Mouse (Mus musculus): ENCODE measurements at regions not wholly inside any gene's neighbourhood (a gene's known extent, or its start where the extent isn't known, plus 50 kb on each side); places are given as distances from the start of the nearest gene placed in this dataset.

DNA sequence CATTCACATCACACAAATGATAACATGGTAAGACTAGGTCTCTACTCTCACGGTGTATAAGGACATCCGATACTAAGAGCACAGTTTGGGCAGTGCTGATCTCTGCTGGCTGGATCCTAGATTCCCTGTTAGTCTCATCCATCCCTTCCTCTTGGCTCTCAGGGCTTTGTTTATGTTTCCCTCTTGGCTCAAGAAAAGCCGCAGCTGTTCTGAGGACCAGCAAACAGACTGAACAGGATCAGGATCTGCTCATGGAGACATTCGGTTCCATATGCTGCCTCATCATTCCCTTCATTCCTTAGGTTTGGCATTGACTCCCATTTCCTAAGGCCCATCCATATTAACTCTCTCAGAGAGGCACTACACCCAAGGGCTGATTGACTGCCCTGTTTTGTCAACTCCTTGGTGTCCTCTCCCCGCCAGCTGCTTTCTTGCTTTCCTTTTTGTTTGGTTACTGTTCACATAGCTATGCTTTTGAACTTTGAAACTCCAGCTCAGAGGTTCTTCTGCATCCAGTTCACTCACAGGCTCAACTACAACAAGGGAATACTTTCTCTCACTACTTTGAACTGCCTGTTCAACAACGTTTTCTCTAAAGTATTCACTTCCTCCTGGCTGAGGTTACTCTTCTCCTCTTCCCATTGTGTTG is 623.2 kb downstream of the Bckdhb start:
- TF ChIP-seq CTCF (IDR thresholded peaks at IDR 0.05; ENCODE audit: low read depth), result no peak
- WGBS, result 39% methylated on average over 6 of the region's 6 CpGs
- no peaks in the 10 kb centered on the region for H3K27me3 ChIP-seq (ENCODE audit: insufficient read depth, low read length)
- DNase-seq (peak; percentile 88), ATAC-seq (ENCODE audit: insufficient read depth) (peak; percentile 97)
- H3K4me1 ChIP-seq (ENCODE audit: insufficient read depth), result no peaks in the 10 kb centered on the region
- no peak overlapping the region for H3K9ac ChIP-seq
- H3K36me3 ChIP-seq (ENCODE audit: insufficient read depth), result no peaks in the 10 kb centered on the region
- H3K9me3 ChIP-seq (ENCODE audit: low read depth, low read length), result no peaks in the 10 kb centered on the region
- H3K27ac ChIP-seq (ENCODE audit: low read depth), result peak overlapping the region; percentile 49; the same call in 1 of the 2 replicates
- no peak overlapping the region for H3K4me3 ChIP-seq (ENCODE audit: low read depth, low read length)
- no peak overlapping the region for H3K4me2 ChIP-seq

DNA sequence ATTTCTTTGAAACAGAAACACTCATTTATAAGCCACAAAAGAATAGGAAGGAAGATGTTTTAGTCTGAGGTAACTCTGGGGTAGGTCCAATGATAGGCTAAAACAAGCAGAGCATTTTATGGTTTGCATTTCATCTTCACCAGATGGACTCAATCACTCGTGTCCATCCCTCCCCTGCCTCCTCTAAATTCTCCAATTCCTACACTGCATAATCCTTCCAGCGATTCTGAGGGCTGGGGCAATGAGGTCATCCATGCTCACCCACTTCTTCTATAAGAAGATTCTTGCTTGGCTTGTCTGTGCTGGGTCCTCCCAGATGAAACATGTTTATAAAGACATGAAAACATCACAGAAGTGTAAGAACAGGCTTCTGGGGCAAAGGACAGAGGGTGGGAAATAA is 630.3 kb downstream of the Bckdhb start:
- H3K27me3 ChIP-seq (ENCODE audit: insufficient read depth, low read length), result no peaks in the 10 kb centered on the region
- H3K4me2 ChIP-seq, result no peak overlapping the region
- ATAC-seq (ENCODE audit: insufficient read depth) (no peak), DNase-seq (peak; percentile 5)
- H3K9ac ChIP-seq, result no peak overlapping the region
- H3K4me1 ChIP-seq (ENCODE audit: insufficient read depth), result no peaks in the 10 kb centered on the region
- H3K27ac ChIP-seq (ENCODE audit: low read depth), result no peak overlapping the region
- 17% methylated on average over 2 of the region's 2 CpGs for WGBS
- no peaks in the 10 kb centered on the region for H3K36me3 ChIP-seq (ENCODE audit: insufficient read depth)
- no peaks in the 10 kb centered on the region for H3K9me3 ChIP-seq (ENCODE audit: low read depth, low read length)
- TF ChIP-seq CTCF (IDR thresholded peaks at IDR 0.05; ENCODE audit: low read depth), result no peak
- no peak overlapping the region for H3K4me3 ChIP-seq (ENCODE audit: low read depth, low read length)

DNA sequence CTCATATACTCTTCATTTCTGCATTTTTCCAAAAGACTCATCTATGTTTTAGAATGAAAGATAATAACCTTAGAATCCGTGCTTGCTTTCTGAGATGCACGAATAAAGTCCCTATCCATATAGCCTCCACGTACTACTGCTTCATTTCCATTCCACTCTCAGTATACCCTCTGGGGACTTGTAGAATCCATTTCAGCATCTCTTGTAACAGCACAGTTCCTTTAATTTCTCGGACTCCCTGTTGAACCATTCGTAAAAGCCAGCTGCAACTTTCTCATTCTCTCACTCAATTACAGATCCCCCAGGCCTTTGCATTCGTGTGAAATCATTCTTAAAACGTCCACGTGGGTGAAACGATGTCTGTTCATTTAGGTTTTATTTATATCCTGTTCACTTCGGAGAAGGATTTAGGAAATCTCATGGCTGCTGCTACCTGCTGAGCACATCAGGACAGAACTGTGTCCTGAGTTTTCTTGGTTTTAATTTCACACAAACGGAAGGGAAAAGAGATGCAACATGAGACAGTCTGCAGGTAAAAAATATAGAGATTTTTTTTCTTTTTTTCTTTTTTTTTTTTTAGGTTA is 631.4 kb downstream of the Bckdhb start:
- no peaks in the 10 kb centered on the region for H3K9me3 ChIP-seq (ENCODE audit: low read depth, low read length)
- no peaks in the 10 kb centered on the region for H3K36me3 ChIP-seq (ENCODE audit: insufficient read depth)
- H3K27ac ChIP-seq (ENCODE audit: low read depth), result no peak overlapping the region
- H3K9ac ChIP-seq, result no peak overlapping the region
- ATAC-seq (ENCODE audit: insufficient read depth) (no peak), DNase-seq (no peak)
- WGBS, result 68% methylated on average over 11 of the region's 11 CpGs
- no peak overlapping the region for H3K4me2 ChIP-seq
- no peak overlapping the region for H3K4me3 ChIP-seq (ENCODE audit: low read depth, low read length)
- H3K4me1 ChIP-seq (ENCODE audit: insufficient read depth), result no peaks in the 10 kb centered on the region
- no peaks in the 10 kb centered on the region for H3K27me3 ChIP-seq (ENCODE audit: insufficient read depth, low read length)
- TF ChIP-seq CTCF (IDR thresholded peaks at IDR 0.05; ENCODE audit: low read depth), result no peak

DNA sequence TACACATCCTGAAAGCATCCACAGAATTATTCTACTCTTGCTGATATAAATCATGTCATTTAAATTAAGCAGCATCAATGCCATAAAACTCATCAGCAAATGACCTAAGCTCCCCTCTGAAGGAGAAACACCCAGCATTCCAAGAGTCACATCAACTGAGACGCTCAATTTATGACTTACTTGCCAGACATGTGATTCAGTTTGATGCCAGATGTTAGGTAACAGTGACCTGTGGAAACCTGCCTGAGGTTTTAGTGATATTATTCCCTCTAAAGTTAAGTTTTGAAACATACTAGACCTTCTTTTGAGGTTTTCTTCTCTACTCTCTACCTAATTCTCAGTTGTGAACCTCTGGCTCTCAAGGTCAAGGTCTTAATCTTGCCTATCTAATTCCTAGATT is 633.4 kb downstream of the Bckdhb start:
- Histone ChIP-seq H3K9ac (no peak overlapping the region), H3K36me3 (ENCODE audit: insufficient read depth) (no peaks in the 10 kb centered on the region), H3K4me3 (ENCODE audit: low read depth, low read length) (no peak overlapping the region), H3K27ac (ENCODE audit: low read depth) (no peak overlapping the region), H3K4me2 (no peak overlapping the region), H3K27me3 (ENCODE audit: insufficient read depth, low read length) (no peaks in the 10 kb centered on the region), H3K9me3 (ENCODE audit: low read depth, low read length) (no peaks in the 10 kb centered on the region), H3K4me1 (ENCODE audit: insufficient read depth) (no peaks in the 10 kb centered on the region)
- no peak for ATAC-seq (ENCODE audit: insufficient read depth)
- WGBS, result 78% methylated on average over 1 of the region's 1 CpGs
- no peak for DNase-seq
- no peak for TF ChIP-seq CTCF (IDR thresholded peaks at IDR 0.05; ENCODE audit: low read depth)

DNA sequence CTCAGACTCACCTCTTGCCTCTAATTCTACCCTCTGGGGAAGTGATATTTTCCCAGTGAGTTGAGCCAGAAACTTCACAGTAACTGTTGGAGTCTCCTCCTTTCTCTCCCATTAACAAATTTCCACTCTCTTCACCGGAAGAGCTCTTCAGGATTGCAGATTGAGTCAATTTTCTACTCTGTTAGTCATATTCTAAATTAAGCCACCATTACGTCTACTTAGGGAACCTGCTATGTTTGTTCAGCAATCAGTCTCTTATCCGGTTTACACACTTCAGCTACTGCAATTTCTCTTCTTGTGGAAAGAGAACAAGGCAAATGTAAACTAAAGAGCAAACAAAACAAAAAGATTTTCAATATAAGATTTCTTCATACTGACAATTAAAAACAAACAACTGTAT is 644.6 kb downstream of the Bckdhb start:
- Histone ChIP-seq H3K9me3 (ENCODE audit: low read depth, low read length) (no peaks in the 10 kb centered on the region), H3K4me3 (ENCODE audit: low read depth, low read length) (no peak overlapping the region), H3K27me3 (ENCODE audit: insufficient read depth, low read length) (no peaks in the 10 kb centered on the region), H3K4me1 (ENCODE audit: insufficient read depth) (no peaks in the 10 kb centered on the region), H3K4me2 (no peak overlapping the region), H3K9ac (no peak overlapping the region), H3K27ac (ENCODE audit: low read depth) (no peak overlapping the region), H3K36me3 (ENCODE audit: insufficient read depth) (no peaks in the 10 kb centered on the region)
- WGBS, result 45% methylated on average over 3 of the region's 3 CpGs
- DNase-seq (peak; percentile 28), ATAC-seq (ENCODE audit: insufficient read depth) (no peak)
- no peak for TF ChIP-seq CTCF (IDR thresholded peaks at IDR 0.05; ENCODE audit: low read depth)

DNA sequence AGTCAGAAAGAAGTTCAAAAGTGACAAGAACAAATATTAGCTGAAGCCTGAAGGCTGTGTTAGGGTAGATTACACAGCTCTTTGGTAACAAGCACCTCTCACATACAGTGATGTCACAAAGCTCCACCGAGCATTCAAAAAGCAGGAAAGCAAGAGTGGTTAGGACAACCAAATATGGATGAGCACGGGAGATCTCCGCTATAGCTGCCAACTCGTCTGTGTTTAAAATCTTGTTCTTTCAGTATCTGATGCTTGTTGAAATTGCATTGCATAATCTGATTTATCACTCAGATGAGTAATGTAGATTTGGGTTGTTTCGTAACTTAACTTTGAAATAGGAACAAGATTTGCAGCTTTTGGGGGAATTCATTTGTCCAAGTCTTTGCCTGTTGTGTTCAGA is 652.8 kb downstream of the Bckdhb start:
- H3K4me3 ChIP-seq (ENCODE audit: low read depth, low read length), result no peak overlapping the region
- no peak for TF ChIP-seq CTCF (IDR thresholded peaks at IDR 0.05; ENCODE audit: low read depth)
- DNase-seq, result peak; percentile 5
- H3K36me3 ChIP-seq (ENCODE audit: insufficient read depth), result no peaks in the 10 kb centered on the region
- H3K4me2 ChIP-seq, result no peak overlapping the region
- H3K27ac ChIP-seq (ENCODE audit: low read depth), result no peak overlapping the region
- 48% methylated on average over 5 of the region's 5 CpGs for WGBS
- no peaks in the 10 kb centered on the region for H3K27me3 ChIP-seq (ENCODE audit: insufficient read depth, low read length)
- H3K4me1 ChIP-seq (ENCODE audit: insufficient read depth), result no peaks in the 10 kb centered on the region
- ATAC-seq (ENCODE audit: insufficient read depth), result no peak
- no peaks in the 10 kb centered on the region for H3K9me3 ChIP-seq (ENCODE audit: low read depth, low read length)
- no peak overlapping the region for H3K9ac ChIP-seq

DNA sequence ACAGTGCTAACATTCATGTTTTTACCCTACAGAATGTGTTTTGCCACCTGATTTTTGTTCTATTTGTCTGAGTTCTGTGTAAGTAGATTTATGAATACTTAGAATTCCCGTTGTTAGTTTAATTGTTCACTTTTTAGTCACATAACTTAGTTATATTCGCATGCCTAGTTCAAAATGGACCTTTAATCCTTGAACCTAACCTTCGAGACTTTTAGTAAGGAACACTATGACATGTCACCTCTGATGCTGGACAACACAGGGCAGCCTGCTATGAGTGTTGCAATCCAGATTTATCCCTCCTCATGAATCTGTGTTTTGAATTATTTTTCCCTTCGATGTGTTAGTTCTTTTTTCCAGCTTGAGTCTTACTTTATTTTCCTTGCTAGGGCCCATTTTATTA is 662.8 kb downstream of the Bckdhb start:
- ATAC-seq (ENCODE audit: insufficient read depth) (no peak), DNase-seq (no peak)
- Histone ChIP-seq H3K4me1 (ENCODE audit: insufficient read depth) (no peaks in the 10 kb centered on the region), H3K36me3 (ENCODE audit: insufficient read depth) (no peaks in the 10 kb centered on the region), H3K27ac (ENCODE audit: low read depth) (no peak overlapping the region), H3K9me3 (ENCODE audit: low read depth, low read length) (no peaks in the 10 kb centered on the region), H3K4me2 (no peak overlapping the region), H3K27me3 (ENCODE audit: insufficient read depth, low read length) (no peaks in the 10 kb centered on the region), H3K9ac (no peak overlapping the region), H3K4me3 (ENCODE audit: low read depth, low read length) (no peak overlapping the region)
- WGBS, result 79% methylated on average over 4 of the region's 4 CpGs
- TF ChIP-seq CTCF (IDR thresholded peaks at IDR 0.05; ENCODE audit: low read depth), result no peak
